Mouse (Mus musculus) ES-E14 (cell line): ENCODE data around the gene Rcsd1.

Experiments used
- CHD2 ChIP-seq: IDR thresholded peaks from 2 replicates; pipeline ENCODE4 v1.6.1; 2014; ENCODE audit warnings: mild to moderate bottlenecking, low read depth, low read length, inconsistent platforms
- HCFC1 ChIP-seq: IDR thresholded peaks from 2 replicates; pipeline ENCODE4 v1.6.1; 2012; ENCODE audit warnings: low read length, inconsistent platforms, borderline replicate concordance; ENCODE audit not compliant: insufficient read depth
- MAFK ChIP-seq: IDR thresholded peaks from 2 replicates; pipeline ENCODE4 v1.6.1; 2014; ENCODE audit warnings: mild to moderate bottlenecking, low read depth, low read length, inconsistent platforms; ENCODE audit not compliant: insufficient read depth
- ZC3H11A ChIP-seq: IDR thresholded peaks from 2 replicates; pipeline ENCODE4 v1.6.1; 2012; ENCODE audit warnings: low read depth, mild to moderate bottlenecking, inconsistent platforms, low read length, borderline replicate concordance
- ZNF384 ChIP-seq: IDR thresholded peaks from 2 replicates; pipeline ENCODE4 v1.6.1; 2012; ENCODE audit warnings: low read depth, low read length, inconsistent platforms

DNA sequence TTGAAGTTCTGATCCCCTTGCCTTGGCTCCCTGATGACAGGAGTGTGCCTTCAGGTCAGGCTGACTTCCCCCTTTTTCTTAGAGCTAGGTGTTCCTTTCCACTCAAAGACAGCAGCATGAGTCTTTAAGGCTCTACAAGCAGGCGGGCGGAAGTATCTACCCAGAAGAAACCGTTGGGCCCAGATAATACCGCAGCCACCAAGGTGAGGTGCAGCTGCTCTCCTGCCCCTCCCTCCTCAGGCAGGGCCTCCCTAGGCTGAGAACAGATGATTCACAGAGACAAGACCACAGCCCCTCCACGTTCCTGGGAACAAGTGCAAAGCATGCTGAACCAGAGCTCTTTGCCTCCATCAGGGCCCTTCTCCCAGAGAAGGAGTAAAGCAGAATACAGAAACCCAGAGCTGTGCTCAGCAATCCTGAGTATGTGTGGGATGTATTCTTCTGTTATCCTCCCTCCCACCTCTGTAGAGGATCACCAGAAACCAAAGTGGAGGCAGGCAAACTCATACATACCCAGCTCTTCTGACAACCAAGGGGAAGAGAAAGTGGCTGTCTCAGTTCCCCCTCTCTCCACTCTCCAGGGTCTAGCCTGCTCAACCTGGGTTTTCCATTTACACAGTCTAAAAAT, at the start of gene Rcsd1:
- TF ChIP-seq CHD2, result no peak
- TF ChIP-seq ZNF384, result no peak
- no peak for TF ChIP-seq MAFK
- no peak for TF ChIP-seq ZC3H11A
- TF ChIP-seq HCFC1, result no peak
